Mouse (Mus musculus): Measurements from ENCODE around the gene D230025D16Rik. TPM values are rescaled to one million over a fixed set of nuclear protein-coding genes. Genes with fewer than 3 reads are reported as not detected.

Gene D230025D16Rik
- total RNA-seq, 1 experiment from 2014 or later = 15.7 TPM

DNA sequence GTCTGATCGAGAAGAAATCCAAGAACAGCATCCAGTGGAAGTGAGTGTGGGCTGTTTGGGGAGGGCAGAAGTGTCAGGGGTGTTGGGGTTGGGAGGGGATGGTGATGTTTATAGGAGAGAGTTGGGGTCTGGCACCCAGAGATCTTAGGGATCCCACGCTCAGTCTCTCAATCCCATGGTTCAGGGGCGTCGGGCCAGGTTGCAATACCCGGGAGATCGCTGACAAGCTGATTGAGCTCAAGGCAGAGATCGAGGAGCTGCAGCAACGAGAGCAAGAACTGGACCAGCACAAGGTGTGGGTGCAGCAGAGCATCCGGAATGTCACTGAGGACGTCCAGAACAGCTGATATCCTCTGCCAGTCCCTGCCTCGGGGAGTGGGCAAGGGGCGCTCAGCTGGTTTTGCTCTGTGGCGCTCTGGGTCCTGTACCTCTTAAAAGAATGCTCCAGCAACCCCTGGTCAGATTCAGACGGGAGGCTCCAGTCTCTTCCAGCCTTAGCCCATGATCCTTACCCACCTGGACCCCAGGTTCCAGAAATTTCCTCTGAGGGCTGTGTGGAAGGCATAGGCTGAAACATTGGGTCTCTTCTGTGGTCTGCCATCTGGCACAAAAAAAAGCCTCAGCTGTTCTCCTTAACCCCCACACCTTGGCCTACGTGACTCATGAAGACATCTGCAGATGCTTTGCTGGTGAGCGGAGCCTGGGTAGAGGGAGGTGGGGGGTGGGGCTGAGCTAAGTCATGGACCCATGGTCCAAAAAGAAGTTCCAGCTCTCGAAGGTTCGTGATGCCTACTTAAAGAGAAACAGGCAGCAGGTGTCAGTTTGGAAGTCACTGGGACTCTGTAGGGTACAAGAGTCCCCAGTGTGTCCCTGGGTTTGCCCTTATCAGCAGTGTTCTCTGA is 73.7 kb downstream of the D230025D16Rik start:
- ATAC-seq (replicated peaks in 1 of 2; ENCODE audit: insufficient read depth in 1 of 2, low FRiP score in 2 of 2, low TSS enrichment in 1 of 2, low read depth in 1 of 2, poor library complexity in 2 of 2, severe bottlenecking in 2 of 2) = no peak

DNA sequence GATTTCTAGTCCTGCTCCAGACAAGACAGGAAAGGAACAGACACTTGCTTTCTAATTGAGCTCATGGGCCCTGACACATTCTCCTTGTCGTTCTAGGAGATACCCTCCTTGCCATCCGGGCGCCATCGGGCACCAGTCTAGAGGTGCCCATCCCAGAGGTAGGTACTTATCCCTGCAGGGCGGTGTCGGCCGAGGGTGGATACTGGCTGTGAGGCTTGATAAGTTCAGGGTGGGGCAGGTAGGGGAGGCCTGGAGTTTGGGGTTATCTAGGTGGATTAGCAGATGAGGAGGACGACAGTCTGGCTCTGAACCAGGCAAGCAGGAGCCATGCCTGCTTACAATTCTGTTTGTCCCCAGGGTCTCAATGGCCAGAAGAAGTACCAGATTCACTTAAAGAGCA is 75.0 kb downstream of the D230025D16Rik start:
- no peak for ATAC-seq (replicated peaks in 1 of 2; ENCODE audit: insufficient read depth in 1 of 2, low FRiP score in 2 of 2, low TSS enrichment in 1 of 2, low read depth in 1 of 2, poor library complexity in 2 of 2, severe bottlenecking in 2 of 2)

Other genes with a start within 250 kb of the D230025D16Rik start
- not detected in 2 replicates for gene Ces2h, start 224.3 kb upstream of the D230025D16Rik start, total RNA-seq (2017)
- gene Ces3a, start 176.5 kb upstream of the D230025D16Rik start, total RNA-seq (2017) = not detected in 2 replicates
- gene Ces3b, start 141.4 kb upstream of the D230025D16Rik start, total RNA-seq (2017) = not detected in 2 replicates
- not detected in 2 replicates for gene Ces4a, start 93.3 kb upstream of the D230025D16Rik start, total RNA-seq (2017)
- gene Cbfb, start 54.5 kb upstream of the D230025D16Rik start, total RNA-seq (2017) = 204 and 237 TPM in 2 replicates
- gene B3gnt9, start 30.0 kb downstream of the D230025D16Rik start, total RNA-seq (2017) = 0.50 TPM in 1 of 2 replicates, not detected in the other
- 17.6 and 20.2 TPM in 2 replicates for gene Tradd, start 39.5 kb downstream of the D230025D16Rik start, total RNA-seq (2017)
- 4.1 and 4.9 TPM in 2 replicates for gene Fbxl8, start 39.5 kb downstream of the D230025D16Rik start, total RNA-seq (2017)
- gene Hsf4, start 44.7 kb downstream of the D230025D16Rik start, total RNA-seq (2017) = 0.19 TPM in 1 of 2 replicates, not detected in the other
- gene Nol3, start 51.0 kb downstream of the D230025D16Rik start, total RNA-seq (2017) = 0.30 and 0.31 TPM in 2 replicates
- gene 4931428F04Rik, start 64.7 kb downstream of the D230025D16Rik start, total RNA-seq (2017) = 3.4 and 4.5 TPM in 2 replicates
- gene Exoc3l, start 71.0 kb downstream of the D230025D16Rik start, total RNA-seq (2017) = 1.2 and 4.0 TPM in 2 replicates
- 34.3 and 55.3 TPM in 2 replicates for gene E2f4, start 72.5 kb downstream of the D230025D16Rik start, total RNA-seq (2017)
- 3.5 and 4.6 TPM in 2 replicates for gene Elmo3, start 80.5 kb downstream of the D230025D16Rik start, total RNA-seq (2017)
- gene Lrrc29, start 101.1 kb downstream of the D230025D16Rik start, total RNA-seq (2017) = 0.65 and 2.6 TPM in 2 replicates
- gene Tmem208, start 101.2 kb downstream of the D230025D16Rik start, total RNA-seq (2017) = 28.1 and 63.6 TPM in 2 replicates
- gene Fhod1, start 122.8 kb downstream of the D230025D16Rik start, total RNA-seq (2017) = 5.1 and 6.4 TPM in 2 replicates
- gene Slc9a5, start 123.7 kb downstream of the D230025D16Rik start, total RNA-seq (2017) = 0.35 and 1.4 TPM in 2 replicates
- 0.31 TPM in 1 of 2 replicates, not detected in the other for gene Plekhg4, start 148.1 kb downstream of the D230025D16Rik start, total RNA-seq (2017)
- gene Kctd19, start 188.4 kb downstream of the D230025D16Rik start, total RNA-seq (2017) = not detected in 2 replicates
- 0.20 and 2.1 TPM in 2 replicates for gene Lrrc36, start 188.4 kb downstream of the D230025D16Rik start, total RNA-seq (2017)
- 3.2 TPM in 1 of 2 replicates, not detected in the other for gene Tppp3, start 246.4 kb downstream of the D230025D16Rik start, total RNA-seq (2017)